Mouse (Mus musculus) left cerebral cortex, postnatal 4 days (tissue): ENCODE measurements at regions not wholly inside any gene's neighbourhood (a gene's known extent, or its start where the extent isn't known, plus 50 kb on each side); places are given as distances from the start of the nearest gene placed in this dataset.

Experiments used
- DNase-seq: peaks from one replicate; pipeline ENCODE4 v3.0.0-alpha.2; 2022
- intact Hi-C: fragments of 180-260 bp; cut with DNase I; formaldehyde crosslinking; loops from one replicate; pipeline ENCODE4 v1.15.1; 2025

DNA sequence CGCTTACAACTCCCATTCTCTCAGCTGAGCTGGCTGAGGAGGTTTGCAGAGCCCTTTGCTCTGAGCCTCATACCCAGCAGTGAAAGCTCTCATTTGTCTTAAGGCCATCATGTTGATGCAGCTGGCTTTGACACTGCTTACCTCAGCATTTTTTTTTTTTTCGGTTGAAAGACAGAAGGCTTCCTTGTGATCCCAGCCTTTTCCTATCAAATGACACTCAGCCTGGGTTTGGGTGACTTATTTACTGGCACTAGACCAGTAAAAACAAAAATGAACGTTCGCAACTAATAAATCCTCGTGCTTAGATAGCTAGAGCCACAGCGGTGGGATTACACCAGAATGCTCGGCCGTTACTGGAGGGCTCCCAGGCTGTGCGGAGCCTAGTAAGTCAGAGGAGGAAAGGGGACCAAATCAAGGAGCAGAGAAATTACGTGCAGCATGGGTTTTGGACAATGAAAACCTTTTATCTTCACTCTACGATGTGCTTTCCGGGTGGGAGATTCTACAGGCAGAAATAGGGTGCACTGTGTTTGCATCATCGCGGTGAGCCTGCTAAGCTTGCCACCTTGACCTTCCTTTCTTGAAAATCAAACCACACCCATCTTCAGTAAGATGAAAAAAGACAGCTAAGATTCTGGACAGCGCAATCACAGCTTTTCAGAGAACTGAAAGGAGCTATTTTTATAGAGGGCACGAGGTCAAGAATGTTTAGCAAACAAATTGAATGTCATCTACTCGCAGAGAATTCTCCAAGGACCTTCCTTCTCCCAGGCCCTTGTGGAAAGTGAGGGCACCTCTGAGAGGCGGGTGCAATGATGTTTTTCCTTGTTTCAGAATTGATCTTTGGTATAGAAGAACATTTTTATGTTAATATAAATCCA, 302.3 kb upstream of the Mpdz start:
- intact Hi-C loops, result no loop called here
- peak; percentile 35 for DNase-seq

DNA sequence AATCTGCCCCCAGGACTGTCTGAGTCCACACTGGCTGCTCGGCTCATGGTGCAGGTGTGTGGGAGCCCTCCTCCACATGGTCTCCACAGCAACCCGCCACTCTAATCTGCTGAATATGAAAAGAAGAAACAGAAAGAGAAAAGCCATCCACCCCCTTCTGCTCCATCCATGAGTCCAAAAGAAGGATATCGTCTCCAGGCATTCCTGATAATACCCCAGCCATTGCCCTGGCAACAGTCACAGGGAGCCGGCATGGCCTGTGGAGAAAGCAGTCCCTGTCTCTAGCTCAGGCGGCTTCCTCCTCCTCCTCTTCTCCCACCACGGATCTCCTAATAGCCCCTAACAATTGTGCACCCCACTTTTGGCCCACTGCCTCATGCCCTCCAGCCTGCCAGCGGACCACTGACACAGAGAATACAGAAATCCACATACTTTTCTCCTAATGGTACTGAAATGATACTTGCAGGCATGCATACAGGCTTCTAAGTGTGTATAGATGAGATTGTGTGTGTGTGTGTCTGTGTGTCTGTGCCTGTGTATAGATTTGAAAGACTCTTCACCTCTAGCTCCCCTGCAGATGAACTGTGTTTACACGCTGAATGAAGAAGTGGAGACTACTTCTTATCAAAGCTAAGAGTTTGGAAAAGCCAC, 301.5 kb upstream of the Mpdz start:
- intact Hi-C loops, result no loop called here
- peak; percentile 83 for DNase-seq

DNA sequence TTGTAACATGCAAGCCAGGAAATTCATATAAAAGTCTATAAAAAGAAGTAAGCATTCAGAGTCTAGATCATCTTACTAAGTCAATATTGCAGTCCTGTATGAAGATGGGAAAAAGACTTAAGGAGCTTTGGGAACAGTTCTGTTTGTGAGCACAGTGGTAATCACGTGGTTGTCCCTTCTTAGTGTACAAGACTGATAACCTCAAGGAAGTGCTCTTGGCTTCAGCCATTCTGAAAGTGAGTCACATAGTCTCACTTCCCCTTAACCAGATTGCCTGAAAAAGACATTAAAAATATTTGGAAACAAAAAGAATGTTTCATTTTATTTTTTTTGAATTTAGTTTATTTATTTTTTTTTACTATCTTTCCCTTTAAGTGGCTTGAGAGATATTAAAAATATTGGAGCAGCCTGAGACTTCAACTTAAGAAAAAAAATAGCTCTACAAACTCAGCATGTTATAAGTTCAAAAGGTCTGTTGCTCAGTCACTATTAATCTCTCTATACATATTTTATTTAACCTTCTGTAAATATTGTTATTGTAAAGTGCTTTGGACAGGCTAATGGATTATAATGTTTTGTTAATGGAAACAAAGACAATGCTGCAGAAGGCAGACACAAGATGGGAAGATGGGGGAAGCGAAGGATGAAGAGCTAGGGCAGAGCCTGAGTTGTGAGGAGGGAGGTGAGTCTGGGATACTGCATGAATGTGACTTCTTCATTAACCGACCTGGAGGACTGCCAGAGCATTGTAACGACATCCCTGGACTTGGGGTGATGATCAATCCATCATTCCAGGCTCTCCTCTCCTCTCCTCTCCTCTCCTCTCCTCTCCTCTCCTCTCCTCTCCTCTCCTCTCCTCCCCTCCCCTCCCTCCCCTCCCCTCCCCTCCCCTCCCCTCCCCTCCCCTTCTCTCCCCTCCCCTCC, 300.2 kb upstream of the Mpdz start:
- intact Hi-C loops, result no loop called here
- DNase-seq, result peak; percentile 14

DNA sequence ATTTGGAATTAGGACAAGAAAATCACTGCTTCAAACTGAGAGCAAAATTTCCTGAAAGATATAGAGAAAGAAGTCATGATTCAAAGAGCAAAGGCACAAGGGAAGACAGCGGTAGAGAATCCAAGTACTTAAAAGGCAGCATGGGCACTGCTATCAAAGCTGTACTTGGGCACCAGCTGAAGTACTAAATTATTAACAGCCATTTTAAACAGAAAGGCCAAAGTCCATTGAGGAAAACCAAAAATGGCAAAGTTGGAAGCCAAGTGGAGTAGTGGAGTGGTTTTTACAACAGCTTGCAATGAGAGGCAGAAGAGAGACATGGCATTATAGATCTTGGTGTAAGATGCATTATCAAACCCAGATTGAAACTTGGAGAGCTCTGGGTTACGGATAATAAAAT, 291.8 kb upstream of the Mpdz start:
- DNase-seq, result no peak
- intact Hi-C loops, result no loop called here

DNA sequence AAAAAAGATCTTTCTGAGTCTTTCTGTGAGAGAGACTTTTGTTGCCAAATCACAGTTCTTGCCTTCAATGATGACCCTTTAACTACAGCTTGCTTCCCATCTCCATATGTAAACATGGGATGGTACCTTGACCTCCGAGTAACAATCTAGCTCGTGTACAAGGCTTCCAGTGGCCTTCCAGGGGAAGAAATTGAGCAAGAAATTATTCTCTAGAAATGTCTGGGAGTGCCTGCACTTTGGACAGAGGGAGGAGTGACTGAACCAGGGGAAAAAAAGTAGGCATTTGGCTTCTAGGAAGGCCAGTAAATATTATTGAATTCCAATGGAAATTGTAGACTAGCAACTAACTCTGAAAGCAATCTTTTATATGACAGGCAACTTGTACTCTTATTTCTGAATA, 287.8 kb upstream of the Mpdz start:
- intact Hi-C loops, result no loop called here
- no peak for DNase-seq

DNA sequence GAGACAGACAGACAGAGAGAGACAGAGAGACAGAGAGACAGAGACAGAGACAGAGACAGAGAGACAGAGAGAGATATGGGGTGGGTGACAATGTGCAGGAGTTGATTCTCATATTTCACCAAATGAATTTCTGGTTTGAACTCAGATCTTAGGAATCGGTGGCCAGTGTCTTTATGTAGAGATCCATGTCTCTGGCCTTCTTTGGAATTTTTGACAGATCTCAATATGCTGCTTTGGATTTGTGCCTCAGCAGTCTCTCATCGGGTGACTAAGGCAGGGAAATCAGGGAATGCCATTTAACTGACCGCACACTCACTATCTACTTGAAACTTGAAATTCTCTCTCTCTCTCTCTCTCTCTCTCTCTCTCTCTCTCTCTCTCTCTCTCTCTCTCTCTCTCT, 286.3 kb upstream of the Mpdz start:
- intact Hi-C loops, result loop anchor here (10.0 kb wide), 1 partner anchor 154 kb away; no protein-coding TSS in a partner anchor
- no peak for DNase-seq

DNA sequence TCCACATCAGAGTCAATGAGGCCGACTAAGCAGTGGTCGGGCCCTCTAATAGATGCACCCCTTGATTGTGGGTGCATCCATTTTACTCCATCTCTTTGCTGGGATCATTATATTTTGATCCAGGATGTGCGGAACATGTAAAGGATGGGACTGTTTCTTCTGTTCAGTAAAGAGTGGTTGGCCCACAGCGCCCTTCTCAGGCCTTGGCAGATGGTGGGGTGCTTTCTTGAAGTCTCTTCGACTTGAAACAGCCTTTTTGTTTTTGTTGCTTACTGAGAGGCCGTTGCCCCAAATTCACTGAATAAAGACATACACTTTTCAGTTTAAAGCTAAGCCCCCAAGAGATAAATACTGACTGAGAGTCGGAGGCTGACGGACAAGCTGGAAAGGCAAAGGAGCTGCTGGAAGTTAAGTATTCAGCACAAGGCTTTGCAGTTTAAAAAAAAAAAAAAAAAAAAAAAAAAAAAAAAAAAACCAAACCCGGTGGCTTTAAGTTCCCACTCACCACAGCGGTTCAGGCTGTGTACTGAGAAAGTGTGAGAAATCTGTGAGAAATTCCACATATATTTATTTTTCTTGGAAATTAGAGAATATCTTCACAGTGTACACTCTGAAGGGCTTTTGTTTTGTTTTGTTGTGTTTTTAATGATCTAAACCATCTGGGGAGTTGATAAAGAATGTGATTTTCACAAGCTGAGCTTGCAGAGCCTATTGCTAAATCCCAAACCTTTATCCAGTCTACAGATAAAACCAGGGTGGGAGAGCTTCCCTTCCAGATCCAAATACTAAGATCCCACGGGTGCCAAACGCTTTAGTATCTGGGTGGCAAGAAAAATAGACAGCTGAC, 285.3 kb upstream of the Mpdz start:
- intact Hi-C loops, result loop anchor here (10.0 kb wide), 1 partner anchor 153 kb away; no protein-coding TSS in a partner anchor

DNA sequence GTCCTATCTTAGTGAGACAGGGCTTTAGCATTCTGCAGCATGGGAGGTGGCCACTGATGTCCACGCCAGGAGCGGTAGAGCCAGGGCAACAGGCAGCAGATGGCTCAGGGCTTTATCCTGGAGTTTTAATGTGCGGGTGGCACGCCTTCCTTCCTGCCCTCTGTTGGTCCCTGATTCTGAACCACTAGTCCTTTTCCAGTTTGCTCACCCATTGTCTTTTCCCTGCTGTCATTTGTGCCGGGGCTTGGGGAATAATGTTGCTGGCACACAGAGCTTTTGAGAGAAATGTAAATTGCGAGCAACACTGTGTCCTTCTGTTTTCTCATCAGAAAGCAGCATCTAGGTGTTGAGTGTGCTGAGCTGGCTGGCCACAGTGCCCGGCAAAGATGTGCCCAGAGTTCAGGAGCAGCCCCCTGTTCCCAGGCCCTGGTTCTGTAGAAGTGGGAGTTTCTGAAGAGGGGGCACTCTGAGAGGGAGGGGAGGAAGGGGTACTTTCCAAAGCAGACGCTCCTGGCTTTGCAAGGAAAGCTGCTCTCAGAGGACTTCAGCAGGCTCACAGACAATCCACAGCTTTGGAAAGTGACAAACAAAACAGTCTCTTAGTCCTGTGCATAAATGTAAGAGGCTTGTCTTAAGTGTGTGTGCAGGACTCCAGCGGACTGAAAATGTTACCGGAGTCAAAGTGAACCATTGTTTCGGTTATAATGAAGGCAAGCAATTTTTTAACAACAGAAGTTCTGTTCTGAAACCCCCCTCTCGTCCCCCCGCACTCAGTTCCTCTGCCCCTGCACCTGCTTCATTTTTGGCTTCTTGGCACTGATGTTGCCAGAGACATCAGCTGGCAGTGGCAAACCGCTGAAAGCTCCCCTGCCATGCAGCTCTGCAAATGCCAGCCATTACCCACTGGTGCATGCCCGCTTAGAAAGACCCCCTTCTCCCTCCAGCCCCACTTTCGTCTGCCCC, 284.4 kb upstream of the Mpdz start:
- intact Hi-C loops, result loop anchor here (10.0 kb wide), 1 partner anchor 152 kb away; no protein-coding TSS in a partner anchor
- peak; percentile 90 for DNase-seq

More for the DNA sequence above, 285.3 kb upstream of the Mpdz start:
- peak; percentile 70 for DNase-seq

DNA sequence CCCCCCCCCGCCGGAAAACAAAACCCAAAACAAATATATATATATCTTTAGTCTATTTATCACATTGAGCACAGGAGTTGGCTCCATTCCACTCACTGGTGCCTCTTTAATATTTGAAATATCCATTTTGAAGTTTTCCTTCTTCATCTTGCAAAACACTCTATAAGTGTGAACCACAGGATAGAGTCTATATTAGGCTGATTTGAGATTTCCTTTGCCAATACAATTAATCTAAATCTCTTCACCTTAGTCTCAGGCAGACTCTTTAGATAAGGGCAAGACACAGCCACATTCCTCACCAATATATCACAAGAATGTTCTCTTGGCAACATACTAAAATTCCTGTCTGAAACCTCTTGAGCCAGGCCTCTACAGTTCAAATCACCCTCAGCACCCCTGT, 282.1 kb upstream of the Mpdz start:
- intact Hi-C loops, result loop anchor here (10.0 kb wide), 1 partner anchor 150 kb away; no protein-coding TSS in a partner anchor
- DNase-seq, result no peak

DNA sequence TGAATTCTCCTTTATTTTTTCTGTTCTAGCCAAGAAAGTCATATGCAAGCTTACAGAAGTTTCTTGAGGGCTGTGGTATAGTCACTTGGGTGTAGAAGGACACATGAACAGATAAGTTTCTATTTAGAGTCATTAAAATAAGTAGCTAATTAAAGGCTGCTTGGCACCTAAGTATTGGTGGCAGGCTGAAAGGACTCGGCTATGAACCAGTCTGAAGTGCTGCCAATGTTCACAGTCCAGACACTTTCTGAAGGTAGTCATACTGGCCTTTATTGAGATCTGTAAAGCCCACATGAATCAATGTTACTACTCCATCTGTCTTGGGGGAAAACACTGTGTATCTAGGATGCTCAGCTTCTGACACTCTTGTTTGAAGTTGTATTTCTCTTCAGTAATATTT, 269.8 kb upstream of the Mpdz start:
- DNase-seq, result no peak
- intact Hi-C loops, result no loop called here

DNA sequence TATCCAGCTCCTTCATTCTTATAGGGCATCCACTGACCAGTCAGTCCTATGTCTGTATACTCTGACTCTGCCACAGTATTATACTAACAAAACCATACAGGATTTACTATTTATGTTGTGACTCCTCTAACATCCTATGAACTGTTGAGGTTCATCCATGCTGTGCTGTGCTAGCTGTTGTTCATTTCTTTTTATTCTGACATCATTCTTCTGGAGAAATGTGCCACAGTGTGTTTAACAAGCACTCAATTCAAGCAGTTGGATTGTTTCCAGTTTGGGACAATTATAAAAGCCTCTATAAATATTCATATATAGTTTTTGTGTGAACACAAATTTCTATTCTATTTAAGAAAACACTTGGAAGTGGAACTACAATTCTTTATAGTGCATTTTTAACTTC, 252.6 kb upstream of the Mpdz start:
- no peak for DNase-seq
- intact Hi-C loops, result no loop called here

DNA sequence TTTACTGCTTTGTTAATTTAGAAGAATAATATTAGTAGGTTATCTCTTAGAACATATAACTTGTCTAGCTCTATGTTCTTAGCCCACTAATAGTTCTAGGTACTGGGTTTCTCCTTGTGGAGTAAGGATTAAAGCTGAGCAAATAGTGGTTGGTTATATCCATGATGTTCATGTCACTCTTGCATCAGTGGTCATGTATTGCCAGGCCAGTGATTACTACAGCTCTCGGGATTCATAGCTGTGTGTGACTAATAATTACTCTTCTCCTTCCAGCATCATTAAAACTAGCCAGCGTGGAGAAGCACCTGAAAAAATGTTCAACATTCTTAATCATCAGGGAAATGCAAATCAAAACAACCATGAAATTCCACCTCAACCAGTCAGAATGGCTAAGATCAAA, 234.6 kb upstream of the Mpdz start:
- DNase-seq, result no peak
- intact Hi-C loops, result no loop called here

DNA sequence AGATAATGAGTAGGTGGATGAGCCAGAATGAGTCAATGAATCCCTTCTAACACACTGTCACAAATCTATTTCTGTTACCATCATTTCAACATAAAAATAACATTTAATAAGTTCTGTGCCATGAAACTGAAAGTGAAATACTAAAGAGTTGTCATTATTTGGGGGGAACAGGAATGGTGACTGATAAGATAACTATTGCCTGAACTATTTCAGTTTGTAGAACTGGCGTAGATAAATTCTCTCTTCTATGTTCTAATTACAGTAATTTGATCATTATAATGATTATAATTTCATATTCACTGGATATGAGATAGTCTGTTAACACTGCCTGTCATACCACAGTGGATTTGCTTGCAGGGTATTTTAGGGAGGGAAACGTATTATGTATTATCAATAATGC, 232.3 kb upstream of the Mpdz start:
- no peak for DNase-seq
- intact Hi-C loops, result no loop called here

DNA sequence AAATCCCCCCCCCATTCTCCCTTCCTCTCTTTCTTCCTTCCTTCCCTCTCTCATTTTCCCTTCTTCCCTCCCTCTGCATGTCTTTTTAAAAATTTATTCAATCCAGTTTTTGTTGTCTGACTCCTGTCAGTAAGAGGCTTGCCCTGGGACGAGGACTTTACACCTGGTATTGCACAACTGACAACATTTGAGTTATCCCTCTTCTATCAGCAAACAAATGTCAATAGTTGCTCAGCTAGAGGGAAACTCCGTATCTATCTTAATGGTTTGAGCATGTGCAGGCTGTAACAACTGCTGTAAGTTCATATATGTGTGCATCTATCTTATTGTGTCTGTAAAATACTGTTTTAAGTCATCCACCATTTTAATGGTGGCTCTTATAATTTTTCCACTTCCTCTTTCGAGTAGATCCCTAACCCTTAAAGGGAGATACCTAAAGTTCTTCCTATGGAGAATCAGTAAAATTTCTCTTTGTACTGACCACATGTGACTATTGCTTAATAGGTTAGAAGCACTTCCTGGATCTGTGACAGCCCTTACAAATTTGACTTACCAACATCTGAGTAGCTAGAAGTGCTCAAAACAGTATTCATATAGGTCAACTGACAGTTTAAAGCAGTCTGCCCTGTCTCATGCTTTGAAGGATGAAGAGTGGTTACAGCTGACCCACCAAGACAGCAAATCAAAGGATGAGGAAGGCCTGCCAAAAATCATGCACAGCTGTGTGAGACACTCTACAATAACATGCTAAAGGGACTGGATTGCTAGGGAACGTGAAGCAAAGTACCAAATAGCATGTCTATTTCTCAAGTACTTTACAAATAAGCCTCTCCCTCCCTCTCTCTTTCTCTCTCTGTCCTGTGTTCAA, 231.0 kb upstream of the Mpdz start:
- DNase-seq, result no peak
- intact Hi-C loops, result no loop called here

DNA sequence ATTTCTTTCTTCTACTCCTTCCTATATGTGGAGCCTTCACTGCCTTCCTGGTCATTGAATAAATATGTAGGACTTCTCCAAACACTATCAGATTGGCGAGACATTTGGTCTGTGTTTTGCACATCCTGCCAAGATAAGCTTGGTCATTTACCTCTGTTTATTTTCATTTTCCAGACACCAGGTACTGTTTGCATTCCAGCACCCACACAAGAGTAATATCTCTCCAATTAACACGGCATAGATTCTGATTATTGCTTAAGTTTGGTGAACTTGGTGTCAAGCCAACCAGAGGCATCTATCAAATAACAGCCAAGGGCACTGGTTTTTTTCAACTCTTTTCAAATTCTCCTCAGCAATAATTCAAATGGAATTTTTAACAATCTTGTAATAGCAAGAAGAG, 229.4 kb upstream of the Mpdz start:
- intact Hi-C loops, result no loop called here
- DNase-seq, result no peak

DNA sequence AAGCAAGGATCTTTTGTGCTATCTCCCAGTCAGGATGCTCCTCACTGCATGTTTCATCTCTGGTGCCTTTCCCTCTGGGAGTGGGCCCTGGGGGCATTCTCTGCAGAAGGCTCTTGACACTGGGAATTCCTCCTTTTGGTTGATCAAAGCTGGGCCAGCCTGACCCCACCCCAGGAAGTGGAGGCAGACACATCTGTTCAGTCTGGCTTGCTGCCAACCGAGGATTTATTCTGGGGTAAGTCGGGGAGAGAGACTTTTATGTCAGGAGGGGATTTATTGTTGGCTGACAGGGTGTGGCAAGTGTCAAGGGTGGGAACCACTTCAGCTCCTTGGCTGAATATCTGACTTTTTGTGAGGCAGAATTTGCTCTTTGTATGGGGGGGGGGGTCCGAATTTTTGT, 226.6 kb upstream of the Mpdz start:
- intact Hi-C loops, result no loop called here
- peak; percentile 76 for DNase-seq

DNA sequence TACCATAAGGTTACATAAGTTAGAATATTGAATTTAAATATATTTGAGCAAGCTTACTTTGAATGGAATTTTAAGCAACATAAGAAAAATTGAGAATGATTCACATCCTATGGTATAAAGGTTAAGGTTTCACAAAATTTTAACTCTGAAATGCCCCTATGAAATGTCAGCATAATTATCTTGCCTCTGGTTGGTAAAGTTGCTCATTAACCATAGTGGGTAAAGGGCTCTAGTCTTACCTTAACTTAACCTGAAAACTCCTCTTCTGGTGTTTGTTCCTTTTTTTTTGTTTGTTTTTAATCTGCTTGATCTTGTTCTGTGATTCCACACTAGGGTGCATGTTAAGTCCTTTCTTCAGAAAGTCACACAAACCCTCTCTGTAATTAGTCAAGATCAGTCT, 218.5 kb upstream of the Mpdz start:
- intact Hi-C loops, result no loop called here
- DNase-seq, result no peak

DNA sequence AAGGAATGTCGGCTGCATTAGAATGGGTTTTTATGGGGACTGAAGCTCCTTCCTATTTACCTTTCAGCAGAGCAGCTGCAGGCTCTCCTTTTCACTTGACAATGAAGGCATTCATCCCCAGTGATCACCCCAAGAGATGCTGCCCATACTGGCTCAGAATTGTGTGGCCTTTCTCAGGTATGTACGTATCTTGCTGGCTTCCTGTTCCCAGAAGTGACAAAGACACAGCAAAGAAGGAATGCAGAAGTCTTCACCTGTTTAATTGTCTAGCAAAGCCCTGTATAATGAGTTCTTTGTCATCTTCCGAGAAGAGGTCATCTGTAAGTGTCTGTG, 185.8 kb upstream of the Mpdz start:
- no peak for DNase-seq
- intact Hi-C loops, result no loop called here
